Mouse (Mus musculus): ENCODE measurements around the gene Ablim1. TPM values are rescaled to one million over a fixed set of nuclear protein-coding genes. Genes with fewer than 3 reads are reported as not detected.

Gene Ablim1
- total RNA-seq (2015; ENCODE audit: low replicate concordance) (12.6 and 18.4 TPM in 2 replicates), total RNA-seq (2017; ENCODE audit: low replicate concordance) (7.6 and 10.0 TPM in 2 replicates)

DNA sequence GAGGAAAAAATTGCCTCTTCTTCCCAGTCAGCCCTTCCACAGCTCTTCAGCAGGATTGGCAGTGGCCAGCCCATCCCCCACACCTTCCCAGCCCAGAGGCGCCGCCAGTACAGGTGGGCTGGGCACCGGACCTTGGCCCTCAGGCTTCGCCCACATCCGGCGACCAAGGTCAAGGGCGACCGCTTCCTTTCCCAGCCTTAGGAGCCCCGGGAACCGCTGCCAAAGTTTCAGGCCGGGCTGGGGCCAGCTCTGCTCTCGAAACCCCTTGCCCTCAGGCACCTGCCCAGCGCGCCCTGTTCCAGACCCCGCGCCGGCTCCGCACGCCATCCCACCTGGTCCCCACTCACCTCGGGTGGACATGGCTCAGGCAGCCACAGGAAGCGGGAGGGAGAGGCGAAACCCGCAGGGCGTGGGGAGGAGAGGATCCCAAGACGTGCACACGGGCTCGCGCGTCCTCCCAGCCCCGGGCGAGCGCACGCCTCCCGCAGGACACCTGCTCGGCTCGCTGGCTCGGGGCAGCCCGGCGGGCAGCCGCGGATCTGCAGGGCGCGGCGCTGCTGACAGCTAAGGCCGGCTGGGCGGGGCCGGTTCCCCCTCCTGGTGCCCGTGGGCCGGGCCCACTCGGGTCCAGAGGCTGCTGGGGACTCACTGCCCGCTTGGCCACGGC is at the start of gene Ablim1:
Gene Ablim1, minus strand, starts transcription at position 574 of the 667 bp plus-strand sequence.
- no peak for ATAC-seq (replicated peaks; ENCODE audit: low FRiP score, poor library complexity, severe bottlenecking)

DNA sequence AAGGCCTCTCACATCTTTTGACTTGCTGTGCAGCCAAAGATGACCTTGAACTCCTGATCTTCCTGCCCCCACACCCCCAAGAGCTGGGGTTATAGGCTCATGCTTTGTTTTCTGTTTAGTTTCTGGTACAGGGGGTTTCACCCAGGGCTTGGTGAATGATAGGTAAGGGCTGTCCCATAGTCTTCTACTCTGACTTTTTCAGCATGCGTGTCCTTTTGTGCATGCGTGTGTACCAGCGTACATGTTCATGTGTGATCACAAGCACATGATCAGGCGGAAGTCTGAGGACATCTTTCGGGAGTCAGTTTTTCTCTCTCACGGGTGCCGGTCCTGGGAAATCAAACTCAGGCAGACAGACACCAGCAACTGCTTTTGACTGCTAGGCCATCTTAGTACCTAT is 48.8 kb upstream of the Ablim1 start:
- ATAC-seq (replicated peaks; ENCODE audit: low FRiP score, poor library complexity, severe bottlenecking) = no peak

DNA sequence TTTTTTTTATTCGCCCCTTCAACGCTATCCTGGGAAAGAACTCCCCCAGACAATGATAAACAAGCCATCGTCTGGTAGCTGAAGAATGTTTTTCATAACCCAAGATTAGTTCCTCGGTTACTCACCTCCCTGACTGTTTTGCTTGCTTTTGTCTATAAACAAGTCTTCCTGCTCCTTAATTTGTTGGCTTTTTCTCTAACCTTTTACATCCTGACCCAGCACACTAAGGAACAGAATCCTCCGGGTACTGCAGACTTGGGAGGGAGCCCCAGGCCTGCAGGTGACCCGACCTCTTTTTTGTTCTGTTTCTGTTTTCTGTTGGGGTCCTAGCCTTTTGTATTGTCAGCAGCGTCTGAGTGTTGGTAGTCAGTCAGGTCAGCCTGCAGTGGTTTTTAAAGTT is 48.4 kb upstream of the Ablim1 start:
- ATAC-seq (replicated peaks; ENCODE audit: low FRiP score, poor library complexity, severe bottlenecking) = no peak

DNA sequence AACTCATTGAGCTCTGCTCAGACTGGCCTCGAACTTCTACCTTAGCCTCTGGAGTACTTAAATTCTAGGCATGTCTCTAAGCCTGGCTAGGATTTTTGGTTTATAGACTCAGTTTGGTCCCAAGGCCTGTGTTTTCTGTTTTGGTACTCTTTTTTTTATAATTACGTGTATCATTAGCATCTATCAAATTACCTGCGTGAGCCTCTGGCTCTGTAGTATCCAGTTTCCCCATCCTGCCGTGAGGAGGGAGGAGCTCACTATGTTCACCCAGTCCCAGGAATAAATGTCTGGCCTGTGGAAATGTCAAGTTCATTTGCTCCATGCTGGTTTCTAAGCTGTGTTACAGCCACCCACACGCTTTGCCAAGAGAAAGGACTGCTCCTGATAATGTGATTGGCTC is 47.9 kb upstream of the Ablim1 start:
- no peak for ATAC-seq (replicated peaks; ENCODE audit: low FRiP score, poor library complexity, severe bottlenecking)

DNA sequence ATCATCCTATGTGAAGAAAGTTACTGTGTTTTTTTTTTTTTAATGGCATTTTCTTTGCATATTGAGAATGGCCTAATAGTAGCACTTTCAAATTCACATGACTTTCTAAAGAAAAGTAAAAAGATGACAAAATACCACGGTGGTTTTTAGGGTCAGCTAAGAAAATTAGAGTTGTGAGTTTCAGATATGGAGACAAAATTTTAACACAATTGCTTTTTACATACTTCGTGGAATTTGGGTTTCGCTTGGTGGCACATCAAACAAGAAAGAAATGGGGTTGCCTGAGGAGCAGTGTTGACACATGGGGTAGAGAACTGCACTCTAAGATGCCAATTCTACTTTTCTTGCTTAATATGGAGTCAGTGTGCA is 47.2 kb upstream of the Ablim1 start:
- no peak for ATAC-seq (replicated peaks; ENCODE audit: low FRiP score, poor library complexity, severe bottlenecking)

DNA sequence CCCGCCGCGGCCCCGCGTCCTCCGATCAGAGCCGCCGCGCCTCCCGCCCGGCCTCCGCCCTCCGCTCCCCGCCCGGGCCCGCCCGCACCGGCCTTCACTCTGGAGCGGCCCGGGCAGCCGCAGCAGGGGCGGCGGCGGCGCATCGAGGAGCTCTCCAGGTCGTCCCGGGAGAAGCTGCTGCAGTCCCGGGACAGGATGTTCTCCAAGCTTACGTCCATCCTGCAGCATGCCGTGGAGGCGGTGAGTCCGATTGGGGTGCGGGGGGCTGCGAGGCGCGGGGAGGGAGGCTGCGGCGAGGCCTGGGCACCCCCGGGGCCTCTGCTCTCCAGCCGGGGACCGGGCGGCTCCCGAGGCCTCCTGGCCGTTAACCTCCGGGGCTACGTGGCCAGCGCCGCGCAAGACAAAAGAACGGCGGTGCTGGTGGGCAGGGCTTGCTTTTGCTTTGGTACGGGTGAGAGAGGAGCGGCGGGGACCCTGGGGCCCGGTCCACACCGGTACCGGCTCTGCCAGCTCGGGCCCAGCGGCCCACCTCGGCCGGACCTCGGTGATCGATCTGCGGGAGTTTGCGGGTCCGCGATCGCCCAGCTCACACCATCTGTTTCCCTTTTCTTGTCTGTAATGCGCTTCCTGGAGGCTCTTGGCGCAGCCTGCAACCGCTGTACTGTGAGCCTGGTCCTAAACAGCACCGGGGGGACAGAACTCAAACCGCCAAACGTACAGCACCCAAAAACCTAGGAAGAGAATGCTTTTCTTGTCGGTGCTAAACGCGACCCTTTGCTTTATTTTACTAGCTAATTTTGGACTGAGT is 46.6 kb upstream of the Ablim1 start:
- ATAC-seq (replicated peaks; ENCODE audit: low FRiP score, poor library complexity, severe bottlenecking) = no peak

DNA sequence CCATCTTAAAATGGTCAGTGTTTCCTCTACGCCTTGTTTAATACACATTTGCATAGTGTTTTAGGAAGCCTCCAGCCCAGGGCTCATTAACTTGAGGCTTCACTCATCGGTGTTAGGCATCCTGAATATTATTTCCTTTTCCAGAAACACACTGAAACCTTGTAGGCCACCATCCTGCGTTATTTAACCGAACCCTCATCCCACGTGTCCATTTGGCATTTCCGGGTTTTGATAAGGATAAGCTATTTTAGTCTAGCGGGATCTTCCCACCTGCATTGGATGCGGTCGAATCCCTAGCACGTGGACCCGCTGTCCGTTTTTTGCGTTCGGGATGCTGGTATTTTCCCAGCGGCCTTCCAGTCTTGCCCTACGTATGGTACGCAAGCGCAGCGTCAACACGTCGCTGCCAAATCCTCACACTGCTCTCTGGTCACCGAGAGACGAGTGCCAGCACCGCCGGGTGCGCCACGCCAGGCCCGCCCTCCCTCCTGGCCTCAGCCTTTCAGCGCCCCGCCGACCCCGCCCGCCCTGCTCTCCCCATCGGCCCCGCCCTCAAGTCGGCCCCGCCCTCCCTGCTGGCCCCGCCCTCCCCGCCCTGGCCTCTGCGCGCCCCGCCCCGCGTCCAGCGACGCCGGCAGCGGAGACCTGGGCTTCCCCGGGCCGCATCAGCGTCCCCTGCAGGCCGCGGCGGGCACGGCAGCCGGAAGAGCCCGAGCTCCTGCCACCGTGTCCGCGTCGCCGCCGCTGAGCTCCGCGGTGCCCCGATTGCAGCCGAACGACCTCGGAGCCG is 45.8 kb upstream of the Ablim1 start, which contains the start of gene Fam160b1:
Gene Fam160b1, plus strand, starts transcription at position 340 of the 790 bp plus-strand sequence.
- peak; percentile 80 for ATAC-seq (replicated peaks; ENCODE audit: low FRiP score, poor library complexity, severe bottlenecking)

DNA sequence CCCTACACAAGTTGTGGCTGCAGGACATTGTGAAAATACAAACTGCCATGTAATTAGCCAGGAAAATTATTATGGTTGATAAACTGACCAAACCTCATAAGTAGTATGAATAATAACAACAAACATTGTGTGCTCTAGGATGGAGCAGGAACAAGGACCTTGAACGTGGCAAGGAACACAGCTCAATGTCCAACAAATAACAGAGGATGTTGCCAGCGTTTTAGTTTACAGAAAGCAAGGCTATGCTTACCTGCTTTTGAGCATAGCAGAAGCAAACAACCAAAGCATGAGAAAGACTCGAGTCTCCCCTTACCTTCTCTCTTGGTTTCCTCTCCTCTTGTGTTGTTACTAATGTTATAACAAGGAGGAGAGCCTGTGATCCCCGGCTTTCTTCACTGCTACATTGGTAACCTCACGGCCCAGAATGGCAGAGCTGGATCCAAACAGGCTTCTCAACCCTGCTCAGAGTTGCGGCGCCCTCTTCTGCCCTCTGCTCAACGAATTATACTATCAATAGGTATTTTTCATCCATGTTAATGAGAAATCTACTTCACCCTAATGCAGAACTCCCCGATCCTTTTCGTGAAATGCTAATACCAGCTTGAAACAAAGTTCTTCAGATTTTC is 45.1 kb upstream of the Ablim1 start:
- peak; percentile 33; the same call in 1 of the 2 replicates for ATAC-seq (replicated peaks; ENCODE audit: low FRiP score, poor library complexity, severe bottlenecking)

DNA sequence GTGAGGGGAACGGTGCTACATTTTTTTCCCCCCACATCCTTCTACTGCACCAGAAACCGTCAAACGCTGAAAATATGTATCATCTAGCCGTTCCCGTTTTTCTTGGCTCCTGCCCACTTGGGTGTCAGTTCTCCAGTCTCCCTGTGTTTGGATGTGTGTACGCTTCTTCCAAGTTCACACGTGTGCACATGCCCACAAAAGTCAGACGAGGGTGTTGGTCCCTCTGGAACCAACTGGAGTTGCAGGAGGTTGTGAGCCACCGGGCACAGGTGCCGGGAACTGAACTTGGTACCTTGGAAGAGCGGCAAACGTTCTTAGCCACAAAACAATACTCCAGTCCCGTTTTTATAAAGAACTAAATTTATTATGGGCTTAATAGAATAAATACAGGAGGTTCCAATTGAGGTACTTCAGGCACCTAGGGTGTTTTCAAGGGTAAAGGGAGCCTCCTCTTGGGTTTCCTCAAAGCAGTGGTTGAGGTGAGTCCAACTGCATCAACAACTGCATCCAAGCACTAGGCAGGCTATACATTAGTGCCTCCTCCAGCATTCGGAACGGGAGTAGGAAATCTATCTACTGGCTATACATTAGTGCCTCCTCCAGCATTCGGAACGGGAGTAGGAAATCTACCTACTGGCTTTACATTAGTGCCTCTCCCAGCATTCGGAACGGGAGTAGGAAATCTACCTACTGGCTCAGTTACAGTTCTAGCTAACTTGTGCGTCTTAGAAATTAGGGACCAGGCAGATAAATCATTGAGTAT is 44.3 kb upstream of the Ablim1 start:
- ATAC-seq (replicated peaks; ENCODE audit: low FRiP score, poor library complexity, severe bottlenecking) = no peak

DNA sequence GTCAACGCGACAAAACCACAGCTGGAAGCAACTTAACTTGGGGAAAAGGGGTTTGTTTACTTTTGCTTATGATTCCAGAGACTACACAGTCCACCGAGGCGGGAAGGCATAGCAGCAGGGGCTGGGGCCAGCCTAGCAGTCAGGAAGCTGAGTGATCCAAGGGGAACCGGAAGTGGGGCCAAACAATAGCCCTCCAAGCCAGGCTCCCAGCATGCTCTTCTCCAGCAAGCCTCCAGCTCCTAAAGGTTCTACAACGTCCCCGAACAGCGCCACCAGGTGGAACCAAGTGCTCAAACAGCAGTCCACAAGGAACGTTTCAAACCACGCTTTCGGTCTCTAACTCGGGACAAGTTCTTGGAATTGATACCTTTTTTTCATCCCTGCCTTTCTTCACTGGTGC is 43.6 kb upstream of the Ablim1 start:
- peak; percentile 56 for ATAC-seq (replicated peaks; ENCODE audit: low FRiP score, poor library complexity, severe bottlenecking)

DNA sequence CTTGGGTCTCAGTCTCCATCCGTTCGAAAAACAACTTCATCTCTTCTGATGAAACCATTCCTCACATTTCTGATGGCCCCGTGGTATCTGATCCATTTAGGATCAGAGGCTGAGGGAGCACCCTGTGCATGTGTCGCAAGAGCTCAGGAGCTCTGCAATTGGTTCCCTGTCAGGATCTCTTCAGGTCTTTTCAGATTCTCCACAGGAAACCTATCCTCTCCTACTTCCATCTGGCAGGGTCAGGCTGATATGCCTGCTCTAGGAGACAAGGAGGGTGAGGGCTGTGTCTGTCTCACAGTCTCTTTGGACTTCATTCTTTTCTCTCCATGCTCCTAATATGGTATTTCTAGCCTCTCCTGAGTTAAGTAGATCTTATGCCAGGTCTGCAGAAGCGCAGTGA is 43.1 kb upstream of the Ablim1 start:
- ATAC-seq (replicated peaks; ENCODE audit: low FRiP score, poor library complexity, severe bottlenecking) = no peak

DNA sequence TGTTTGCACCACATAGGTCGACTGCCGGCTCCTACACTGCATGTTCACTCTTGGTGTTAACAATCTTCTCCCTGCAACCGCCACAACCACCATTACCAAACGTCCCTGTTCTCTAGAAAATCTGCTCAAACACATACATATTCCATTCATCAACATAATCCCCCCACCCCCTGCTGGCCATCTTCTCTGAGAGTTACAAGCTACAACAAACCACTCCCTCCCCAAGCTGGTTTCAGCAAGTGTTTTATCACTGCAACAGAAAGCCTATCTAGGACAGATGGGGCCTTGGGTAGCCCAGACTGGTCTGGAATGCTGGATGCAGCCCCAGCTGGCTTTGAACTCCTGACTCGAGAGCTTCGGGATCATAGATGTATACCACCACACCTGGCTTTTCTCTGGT is 42.5 kb upstream of the Ablim1 start:
- ATAC-seq (replicated peaks; ENCODE audit: low FRiP score, poor library complexity, severe bottlenecking) = no peak

DNA sequence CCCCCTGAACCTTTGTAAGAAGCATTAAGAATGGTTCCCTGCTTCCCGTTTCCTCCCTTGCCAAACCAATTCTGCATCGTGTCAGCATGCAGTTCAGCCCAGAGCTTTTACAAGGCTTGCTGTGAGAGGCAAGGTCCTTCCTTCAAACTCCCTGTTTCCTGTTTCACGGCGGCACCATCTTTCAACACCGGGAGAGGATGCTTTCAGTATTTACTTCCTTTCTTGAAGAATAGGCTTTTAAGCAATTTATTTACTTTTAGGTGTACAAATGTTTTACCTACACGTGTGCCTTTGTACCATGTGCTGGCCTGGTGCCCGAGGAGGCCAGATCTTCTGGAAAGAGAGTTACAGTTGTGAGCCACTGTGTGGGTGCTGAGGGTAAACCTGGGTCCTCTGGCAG is 41.6 kb upstream of the Ablim1 start:
- no peak for ATAC-seq (replicated peaks; ENCODE audit: low FRiP score, poor library complexity, severe bottlenecking)

DNA sequence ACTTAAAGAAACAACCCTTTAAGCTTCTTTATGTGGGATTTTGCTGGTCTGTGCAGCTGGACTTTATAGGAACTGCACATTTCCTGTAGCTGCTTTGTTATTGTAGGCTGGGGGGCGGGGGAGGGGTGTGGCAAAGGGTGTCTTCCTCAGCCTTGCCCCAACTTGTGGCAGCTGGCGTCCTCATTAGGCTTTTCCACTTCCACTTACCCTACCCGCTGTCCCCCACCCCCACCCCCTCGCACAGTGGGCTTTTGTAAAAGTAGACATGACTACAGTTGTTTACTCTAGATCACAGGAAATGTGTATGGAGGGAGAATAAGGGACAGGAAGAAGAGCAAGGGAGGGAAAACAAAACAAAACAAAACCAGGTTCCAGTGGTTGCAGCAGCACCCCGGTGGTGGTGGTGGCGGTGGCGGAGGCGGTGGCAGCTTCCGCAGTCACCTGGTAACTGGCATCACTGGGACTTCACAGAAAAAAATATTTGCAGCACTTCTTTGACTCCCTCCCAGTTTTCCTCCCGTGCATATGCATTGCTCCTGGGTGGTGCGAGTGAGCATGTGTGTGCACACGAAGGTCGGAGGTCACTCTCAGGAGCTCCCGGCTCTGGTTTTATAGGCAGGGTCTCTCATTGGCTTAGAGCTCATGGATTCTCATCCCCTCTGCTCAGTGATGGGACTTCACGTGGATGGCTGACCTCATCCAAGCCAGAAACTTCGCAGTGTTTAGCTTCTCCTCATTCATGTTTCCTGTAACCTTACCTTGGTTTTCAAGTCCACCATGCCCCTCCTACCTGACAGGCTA is 40.9 kb upstream of the Ablim1 start:
- ATAC-seq (replicated peaks; ENCODE audit: low FRiP score, poor library complexity, severe bottlenecking) = no peak

DNA sequence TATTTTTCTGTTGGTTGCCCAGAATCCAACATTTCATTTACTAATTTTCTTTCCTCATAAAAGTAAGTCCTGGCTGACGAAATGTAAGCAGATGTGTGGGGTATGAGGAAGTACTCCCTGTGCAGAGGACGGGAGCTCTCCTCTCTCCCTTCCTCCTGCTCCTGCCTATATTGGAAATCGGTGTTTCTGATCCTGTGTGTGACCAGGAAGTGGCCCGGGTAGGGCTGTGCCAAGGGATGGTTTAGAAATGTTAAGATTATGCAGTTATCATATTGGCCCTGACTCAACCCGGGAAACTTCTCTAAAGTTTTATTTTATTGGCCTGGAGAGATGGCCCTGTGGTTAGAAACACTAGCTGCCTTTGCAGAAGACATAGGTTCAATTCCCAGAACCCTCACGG is 40.0 kb upstream of the Ablim1 start:
- no peak for ATAC-seq (replicated peaks; ENCODE audit: low FRiP score, poor library complexity, severe bottlenecking)

DNA sequence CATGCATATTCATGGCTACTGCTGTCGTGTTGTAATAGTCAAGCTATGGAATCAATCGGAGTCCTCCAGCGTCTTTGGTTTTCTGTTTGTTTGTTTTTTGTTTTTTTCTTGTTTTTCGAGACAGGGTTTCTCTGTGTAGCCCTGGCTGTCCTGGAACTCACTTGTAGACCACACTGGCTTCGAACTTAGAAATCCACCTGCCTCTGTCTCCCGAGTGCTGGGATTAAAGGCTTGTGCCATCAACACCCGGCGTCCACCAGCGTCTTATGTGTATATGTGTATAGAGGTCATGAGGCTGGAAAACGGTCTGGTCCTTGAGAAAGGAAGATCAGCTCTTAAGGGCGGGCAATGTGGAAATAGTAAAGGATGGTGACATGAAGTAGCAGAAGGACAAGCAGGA is 39.3 kb upstream of the Ablim1 start:
- no peak for ATAC-seq (replicated peaks; ENCODE audit: low FRiP score, poor library complexity, severe bottlenecking)

DNA sequence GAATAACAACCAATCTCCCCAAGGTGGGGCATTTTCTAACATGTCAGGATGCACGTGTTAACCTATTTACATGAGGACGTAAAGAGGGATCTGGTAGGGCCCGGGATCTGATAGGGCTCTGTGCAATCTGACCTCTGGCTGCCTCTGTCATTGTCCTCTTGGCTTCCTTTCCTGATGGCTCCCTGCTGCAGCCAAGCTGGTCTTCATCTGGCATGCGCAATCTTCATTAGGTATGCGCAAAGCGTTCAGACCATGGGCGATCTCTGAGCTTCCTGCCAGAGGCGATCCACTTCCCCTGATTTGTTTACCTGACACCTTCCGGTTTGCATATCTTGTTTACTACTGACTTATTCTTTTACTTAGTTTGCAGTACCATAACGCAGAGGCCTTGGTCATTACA is 38.5 kb upstream of the Ablim1 start:
- ATAC-seq (replicated peaks; ENCODE audit: low FRiP score, poor library complexity, severe bottlenecking) = no peak

DNA sequence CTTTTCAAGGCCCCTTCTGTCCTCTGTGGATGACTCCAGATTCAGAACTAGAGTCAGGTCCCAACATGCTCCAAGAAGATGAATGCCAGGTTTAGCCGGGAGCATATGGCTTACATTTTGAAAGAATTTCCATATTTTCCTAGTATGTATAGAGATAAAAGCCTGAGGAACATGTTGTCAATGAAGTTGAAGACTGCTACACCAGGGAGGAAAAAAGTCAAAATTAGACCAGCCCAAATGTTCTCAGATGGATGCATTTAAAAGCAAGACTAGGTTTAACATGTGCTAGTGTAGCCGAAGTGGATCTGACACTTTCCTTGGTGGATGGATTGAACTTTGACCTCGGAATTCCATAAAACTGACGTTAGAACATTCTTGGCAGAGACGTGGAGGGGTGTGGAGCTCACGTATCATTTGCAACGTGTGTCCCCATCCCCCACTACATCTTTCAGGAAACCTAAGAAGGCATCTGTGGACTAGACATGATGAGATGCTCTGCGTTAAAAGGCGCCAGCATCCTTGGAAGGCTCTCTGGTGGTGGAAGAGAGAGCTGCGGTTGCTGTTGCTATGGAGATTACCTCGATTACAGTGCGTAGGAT is 37.7 kb upstream of the Ablim1 start:
- no peak for ATAC-seq (replicated peaks; ENCODE audit: low FRiP score, poor library complexity, severe bottlenecking)
